Mouse (Mus musculus) left cerebral cortex, adult 18-20 months (tissue): Measurements from ENCODE around the gene Cox7a1. TPM values are rescaled to one million over a fixed set of nuclear protein-coding genes. Genes with fewer than 3 reads are reported as not detected.
"Not testable (repeated sequence)": the region's sequence is repeated elsewhere in the genome, so short reads cannot be mapped to it uniquely, and the experiment has no call there.

Experiments used
- DNase-seq, 2 experiments: peaks; one replicate each; pipeline ENCODE4 v3.0.0; 2021 to 2022; ENCODE audit warnings: low spot score in 2 of 2, mixed read lengths in 1 of 2
- total RNA-seq, 2 experiments: library from RNA; stranded (reverse); gene quantifications; 2 replicates each; pipeline ENCODE4 v1.2.3; 2021

Cox7a1 gene
- total RNA-seq, 2 experiments from 2014 or later = 4.7 to 5.8 TPM

DNA sequence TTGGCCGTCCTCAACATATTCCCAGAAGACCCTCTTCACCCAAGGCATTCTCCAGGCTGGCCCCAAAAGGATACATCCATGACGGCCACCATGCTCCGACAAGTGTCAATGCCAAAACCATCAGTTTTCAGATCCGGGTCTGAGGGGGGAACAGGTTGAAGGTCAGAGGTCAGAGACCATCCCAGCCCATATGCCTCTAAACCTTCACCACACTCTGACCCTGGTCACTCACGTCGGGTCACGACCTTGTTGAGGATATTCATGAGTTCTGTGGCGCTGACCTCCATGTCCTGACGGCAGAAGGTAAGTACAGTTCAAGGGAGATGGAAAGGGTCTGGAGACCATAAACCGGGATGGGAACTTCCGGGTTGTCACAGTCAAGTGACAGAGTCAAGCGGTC is 8.1 kb downstream of the Cox7a1 start:
- DNase-seq = no peak

DNA sequence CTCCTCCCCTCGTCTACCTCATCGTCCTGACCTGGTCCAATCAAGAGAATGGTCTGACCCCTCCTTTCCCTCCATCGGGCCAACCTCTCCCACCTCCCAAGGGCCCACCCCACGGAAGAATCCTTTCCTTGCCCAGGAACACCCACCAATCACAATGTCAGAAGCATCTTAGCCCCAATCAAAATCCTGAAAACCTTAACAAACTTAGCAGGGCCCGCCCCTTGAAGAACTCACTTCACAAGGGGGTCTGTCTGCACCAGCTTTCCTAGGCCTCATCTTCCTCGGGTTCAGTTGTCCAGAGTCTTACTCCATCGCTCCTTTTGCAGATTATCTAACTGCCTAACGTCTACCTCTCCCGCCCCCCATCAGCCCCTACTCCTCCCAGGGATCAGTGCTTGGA is 9.1 kb downstream of the Cox7a1 start:
- DNase-seq = no peak

DNA sequence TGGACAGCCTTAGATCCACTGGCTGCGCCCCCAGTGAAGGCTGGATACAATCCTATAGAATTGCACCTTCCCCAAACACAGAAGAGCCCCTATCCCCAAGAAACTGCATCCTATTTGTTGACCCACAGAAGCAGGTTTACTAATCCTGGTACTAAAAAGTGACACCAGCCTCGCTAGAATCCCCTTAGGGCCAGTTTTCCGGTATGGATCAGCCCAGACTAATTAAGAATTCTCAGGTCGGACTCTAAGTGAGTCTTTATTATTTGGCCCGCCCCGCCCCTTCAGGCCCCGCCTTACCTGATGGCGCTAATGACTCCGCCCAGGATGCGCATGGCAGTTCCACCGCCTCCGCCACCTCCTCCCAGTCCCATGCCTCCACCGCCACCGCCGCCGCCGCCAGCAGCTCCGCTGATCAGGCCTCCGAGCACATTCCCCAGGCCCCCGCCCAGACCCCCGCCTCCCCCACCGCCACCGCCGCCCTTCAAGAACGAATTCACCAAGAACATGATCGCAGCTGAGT is 9.7 kb downstream of the Cox7a1 start:
- peak; percentile 57 to 62 for DNase-seq

DNA sequence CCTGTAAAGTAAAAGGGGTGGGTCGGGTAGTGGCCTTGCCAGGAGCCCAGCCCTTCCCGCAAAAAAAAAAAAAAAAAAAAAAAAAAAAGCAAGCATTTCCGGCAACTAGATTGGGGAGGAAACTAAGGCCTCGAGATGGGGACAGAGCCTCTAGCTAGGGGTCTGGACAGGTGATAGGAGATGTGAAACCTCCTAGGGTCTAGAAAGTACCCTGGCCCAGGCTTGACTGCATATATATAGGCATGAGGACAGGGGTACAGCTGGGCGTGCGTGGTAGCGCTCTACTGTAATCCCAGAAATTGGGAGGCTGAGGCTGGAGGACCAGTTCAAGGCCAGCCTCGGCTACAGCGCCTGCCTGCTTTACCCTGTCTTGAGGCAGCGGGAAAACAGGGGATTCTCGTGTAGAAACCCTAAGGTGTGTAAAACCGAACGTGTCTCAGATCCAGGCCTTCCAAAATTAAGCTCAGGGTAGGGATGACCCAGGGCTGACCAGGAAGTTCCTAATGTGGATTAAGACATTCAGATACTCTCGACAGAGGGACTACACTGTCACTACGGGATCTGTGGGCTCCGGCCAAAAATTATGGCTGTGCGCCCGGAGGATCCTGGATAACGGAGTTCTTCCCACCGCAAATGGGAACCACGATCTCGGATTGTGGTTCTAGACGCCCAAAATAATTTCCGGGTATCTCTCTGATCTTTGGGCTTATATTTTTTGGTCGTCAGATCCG is 10.3 kb downstream of the Cox7a1 start:
- peak; percentile 35 to 37 for DNase-seq

DNA sequence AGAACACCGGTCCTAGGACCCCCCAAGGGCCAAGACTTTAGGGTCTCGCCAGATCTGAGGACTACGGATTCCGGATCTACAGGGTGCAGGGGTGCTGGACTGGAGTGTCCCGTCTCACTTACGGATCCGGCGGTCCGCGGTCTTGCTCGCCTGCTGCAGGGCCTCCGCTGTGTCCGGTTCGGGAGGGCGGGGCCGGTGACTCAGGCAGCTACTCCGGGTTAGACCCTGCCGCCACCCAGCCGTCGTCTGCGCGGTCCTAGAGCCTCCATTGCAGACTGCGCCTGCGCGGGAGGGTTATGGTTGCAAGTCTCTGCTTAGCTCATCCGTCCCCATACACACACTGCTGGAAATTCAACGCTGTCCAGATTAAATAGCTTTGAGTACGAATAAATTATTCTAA is 10.9 kb downstream of the Cox7a1 start:
- peak; percentile 97 for DNase-seq

DNA sequence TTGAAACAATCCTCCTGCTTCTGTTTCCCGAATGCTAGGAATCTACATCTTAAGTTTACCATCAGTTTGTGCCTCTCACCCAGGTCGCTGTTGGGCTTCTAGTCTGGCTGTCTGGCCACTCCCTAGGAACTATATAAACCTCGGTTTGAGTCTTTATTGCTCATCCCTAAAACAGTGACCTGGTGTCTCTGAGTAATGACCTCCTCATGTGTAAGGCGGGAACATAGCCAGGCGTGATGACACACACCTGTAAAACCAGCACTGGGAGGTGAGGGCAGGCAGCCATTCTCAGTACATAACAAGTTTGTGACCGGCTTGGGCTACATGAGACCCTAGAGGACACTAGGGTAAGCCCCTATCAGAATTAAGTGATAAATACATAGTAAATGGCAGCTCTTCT is 11.5 kb downstream of the Cox7a1 start:
- DNase-seq = no peak

DNA sequence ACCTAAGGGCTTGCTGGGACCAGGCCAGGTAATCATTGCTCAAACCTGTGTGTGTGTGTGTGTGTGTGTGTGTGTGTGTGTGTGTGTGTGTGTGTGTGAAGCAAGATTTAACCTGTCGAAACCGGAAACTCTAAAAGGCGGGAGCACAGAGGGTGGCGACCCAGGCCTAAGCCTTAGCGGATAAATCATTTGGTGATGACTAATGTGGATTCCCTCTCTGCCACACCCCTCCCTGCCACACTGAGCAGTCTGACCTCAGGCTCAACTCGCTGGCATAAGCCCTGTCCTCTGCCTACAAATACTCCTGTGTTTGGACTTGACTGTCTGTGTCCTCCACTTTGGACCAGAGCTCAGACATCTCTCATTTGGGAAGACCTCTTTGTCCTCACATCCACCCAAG is 12.2 kb downstream of the Cox7a1 start:
- DNase-seq = no peak

DNA sequence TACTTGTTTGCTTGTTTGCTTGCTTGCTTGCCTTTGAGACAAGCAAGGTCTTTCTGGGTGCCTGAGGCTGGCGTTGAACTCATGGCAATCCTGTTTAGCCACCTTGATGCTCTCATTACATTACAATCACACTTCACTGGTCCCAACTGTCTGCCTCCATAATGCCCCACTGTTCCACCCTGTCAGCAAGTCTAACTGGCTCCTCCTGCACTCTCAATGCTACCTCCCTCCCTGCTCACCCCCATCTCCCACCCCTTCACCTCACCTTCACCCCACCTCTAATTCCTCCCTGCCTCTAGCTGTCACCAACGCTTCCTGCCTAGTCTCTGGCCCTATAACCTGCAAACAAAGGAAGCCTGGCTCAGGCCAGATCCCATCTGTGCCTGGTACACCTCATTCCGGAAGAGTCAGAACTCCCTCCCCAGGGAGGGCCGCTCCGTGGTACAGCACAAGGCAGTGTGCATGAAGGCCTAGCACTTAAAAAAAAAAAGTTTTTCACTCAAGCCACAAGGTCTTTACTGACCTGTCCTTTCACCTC is 13.7 kb downstream of the Cox7a1 start:
- DNase-seq = no peak

DNA sequence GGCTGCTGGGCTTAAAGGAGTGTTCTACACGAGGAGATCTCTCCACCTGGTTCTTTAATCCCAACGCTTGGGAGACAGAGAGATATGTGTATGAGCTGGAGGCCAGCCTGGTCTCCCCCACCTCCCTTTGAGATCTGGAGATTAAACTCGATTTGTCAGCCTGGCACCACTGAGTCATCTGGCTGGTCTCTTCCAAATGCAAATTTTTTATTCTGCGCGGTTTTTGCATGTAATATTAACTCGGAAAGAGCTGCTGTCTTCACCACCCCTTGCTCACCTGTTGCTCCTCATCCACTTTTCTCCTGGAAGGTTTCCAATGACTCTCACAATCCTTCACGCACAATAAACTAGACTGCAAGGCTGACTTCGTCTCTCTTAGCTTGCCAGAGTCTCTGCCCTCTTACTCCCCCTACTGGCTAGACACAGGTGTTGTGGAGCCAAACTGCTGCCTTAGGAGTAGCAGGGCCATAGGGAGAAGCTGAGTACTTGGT is 14.6 kb downstream of the Cox7a1 start, which contains the start of gene Capns1:
Capns1 (minus strand) TSS at position 331 of the 491 bp plus-strand sequence.
- DNase-seq = peak; percentile 47 to 56

DNA sequence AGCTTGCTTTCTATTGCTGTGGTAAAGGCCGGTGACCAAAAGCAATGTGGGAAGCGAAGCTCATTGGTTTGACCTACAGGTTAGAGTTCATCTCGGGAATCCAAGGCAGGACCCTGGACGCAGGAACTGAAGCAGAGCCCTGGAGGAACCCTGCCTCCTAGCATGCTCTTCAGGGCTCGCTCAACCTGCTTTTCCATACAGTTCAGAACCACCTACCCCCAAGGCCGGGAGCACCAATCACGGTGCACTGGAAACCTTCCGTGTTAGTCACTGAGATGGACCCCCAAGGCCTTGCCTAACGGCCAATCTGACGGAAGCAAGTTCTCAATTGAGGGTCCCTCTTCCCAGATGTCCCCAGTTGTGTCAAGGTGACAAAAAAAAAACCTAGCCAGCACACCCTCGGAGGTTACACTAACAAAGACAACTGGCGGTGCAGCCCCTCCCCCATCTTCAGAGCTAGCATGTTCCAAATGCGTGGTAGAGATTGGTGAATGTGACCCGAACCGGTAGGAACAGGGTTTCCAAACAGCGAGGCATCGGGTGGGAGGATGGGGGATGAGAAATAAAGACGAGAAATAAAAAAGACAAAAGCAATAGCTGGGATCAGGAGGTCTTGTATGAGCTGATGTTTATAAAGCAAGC is 15.7 kb downstream of the Cox7a1 start:
- DNase-seq = no peak

DNA sequence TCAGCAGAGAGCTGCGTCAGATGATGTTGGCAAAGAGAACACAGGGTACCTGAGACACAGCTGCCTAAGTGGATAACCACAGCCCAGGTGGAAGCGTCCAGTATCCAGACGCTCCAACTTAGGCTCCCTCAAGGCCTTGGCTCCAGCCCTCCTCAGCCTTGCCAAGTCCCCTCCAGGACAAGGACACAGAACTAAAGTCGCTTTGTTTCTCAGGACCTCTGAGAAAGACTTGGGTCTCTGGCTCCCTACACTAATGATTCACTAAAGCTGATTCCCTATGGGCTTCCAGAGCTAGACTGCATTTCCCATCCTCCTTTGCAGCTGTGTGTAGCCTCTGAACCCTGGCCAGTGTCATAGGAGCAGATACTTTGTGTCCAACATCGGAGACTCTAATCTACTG is 16.3 kb downstream of the Cox7a1 start:
- no peak for DNase-seq

DNA sequence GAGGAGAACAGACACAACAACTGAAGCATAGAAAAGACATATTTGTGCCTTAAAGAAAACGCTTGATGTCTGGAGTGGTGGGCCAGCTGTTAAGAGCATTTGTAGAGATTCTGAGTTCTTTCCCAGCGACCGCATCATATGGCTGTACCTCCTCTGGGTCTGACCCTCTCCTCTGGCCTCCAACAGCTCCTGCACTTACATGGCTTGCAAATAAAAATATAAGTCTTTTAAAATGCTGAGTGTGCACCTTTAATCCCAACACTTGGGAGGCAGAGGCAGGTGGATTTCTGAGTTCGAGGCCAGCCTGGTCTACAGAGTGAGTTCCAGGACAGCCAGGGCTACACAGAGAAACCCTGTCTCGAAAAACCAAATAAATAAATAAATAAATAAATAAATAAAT is 16.7 kb downstream of the Cox7a1 start:
- not testable (repeated sequence) for DNase-seq

DNA sequence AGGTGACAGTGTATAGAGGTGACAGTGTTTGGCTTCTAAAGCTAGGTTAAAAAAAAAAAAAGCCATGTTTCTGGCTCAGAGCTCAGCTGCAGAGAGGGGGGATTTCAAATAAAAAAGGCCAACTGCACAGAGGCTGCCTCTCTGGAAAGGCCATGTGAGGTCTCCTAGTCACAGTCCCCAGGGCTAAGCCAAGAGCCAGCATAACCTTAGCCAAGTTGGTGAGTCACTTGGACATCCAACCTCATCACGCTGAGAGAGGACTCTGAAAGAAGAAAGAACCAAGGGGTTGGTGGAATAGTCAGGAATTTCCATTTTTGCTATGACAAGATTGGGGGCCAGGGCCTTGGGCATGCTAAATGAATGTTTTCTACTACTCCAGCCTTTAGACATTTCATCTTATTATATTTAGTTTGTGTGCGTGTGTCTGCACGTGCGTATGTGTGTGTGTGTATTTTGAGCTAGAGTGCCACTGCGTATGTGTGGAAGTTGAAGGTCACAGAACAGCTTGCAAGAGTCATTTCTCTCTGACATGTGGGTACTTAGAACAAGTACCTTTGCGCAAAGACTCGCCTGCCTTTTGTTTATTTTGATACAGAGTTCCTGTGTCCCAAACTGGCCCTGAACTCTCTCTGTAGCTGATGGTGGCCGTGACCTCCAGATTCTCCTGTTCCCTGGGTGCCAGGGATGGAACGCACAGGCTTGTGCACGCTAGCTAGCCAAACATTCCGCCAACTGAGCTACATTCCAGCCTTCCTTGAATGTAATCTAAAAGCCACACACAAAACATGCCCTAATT is 19.1 kb downstream of the Cox7a1 start:
- no peak for DNase-seq

DNA sequence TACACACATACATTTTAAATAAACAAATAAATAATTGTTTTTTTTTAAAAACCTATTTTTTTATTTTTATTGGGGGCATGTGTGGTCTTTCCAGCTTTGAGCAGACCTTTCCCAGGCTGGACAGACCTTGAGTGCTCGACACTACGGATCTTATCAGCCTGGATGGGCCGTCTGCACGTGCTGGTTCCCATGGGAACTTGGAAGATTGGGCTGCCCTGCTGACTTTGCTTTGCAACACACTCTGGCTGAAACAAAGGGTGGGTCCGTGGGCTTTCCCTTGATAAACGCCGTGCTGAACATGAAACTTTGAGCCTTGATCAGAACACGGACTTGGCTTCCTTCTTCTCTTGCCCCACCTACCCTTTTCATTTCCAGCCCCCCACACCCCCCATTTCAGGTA is 20.4 kb downstream of the Cox7a1 start:
- no peak for DNase-seq

DNA sequence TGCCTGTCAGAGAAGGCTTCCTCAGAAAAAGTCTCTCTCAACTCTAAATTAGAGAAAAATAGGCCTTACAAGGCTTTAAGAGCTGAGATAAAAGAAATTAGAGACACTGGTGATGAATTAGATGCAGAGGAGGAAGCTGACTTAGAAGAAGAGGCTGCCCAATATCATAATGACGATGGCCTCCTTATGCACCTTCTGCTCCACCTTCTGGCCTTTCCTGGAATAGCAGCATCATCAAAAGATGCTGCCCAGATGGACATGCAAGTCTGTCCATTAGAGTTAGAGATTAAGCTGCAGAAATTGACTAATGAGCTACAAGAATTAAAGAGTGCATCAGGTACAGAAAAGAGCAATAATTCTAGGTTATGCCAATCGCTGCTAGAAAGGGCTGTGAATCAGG is 21.4 kb downstream of the Cox7a1 start:
- DNase-seq = peak in 1 of 2 experiments; percentile 59

DNA sequence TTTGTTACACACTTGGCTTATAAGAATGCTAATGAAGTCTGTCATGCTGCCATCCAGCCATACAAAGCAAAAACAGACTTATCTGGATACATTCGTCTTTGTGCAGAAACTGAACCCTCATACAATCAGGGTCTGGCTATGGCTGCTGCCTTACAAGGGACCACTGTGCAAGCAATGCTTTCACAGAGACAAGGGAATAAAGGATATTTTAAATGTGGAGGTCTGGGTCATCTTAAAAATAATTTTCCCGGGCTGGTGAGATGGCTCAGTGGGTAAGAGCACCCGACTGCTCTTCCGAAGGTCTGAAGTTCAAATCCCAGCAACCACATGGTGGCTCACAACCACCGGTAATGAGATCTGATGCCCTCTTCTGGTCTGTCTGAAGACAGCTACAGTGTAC is 22.4 kb downstream of the Cox7a1 start:
- not testable (repeated sequence) for DNase-seq

DNA sequence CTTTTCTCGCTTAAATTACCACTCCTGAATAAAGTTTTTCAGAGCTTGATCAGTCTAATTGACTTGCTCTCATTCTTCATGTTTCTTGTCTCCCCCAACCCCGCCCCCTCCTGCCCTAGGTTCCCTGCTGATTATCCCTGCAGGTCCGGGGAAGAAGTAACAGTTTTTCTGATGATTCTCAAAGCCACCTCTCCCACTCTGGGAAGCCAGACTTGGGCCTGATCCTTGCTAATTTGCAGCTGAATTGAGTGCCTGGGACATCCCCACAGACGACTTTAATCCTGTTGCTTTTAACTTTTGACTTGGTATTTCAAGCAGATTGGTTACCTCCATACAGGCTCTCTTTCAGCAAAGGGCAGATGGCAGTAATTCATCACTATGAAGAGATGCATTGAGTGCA is 27.1 kb downstream of the Cox7a1 start:
- DNase-seq = no peak

DNA sequence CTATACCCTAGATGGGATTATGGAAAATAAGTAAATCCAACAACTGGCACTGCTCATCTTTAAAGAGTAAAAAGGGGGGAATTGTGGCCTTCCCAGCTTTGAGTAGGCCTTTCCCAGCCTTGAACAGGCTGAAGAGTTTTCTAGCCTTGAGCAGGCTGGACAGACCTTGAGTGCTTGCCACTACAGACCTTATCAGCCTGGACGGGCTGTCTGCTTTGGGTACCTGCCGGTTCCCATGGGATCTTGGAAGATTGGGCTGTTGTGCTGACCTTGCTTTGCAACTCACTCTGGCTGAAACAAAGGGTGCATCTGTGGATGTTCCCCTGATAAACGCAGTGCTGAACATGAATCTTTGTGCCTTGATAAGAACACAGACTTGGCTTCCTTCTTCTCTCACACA is 29.9 kb downstream of the Cox7a1 start:
- no peak for DNase-seq

DNA sequence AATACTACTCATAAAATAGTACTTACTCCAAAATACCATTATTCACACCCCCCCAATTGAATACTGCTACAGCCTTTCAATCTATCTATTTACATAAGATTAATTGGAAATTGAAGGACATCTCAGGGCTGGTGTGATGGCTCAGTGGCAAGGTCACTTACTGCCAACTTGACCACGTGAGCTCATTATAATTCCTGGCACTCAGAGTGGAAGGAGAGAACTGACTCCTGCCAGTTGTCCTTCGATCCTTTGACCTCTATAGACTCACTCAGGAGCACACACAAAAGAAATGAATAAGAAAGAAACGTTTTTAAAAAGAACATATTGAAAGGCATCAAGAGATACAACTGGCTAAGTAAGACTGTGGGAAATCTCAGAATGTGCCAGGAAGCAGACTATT is 31.9 kb downstream of the Cox7a1 start:
- DNase-seq = no peak

DNA sequence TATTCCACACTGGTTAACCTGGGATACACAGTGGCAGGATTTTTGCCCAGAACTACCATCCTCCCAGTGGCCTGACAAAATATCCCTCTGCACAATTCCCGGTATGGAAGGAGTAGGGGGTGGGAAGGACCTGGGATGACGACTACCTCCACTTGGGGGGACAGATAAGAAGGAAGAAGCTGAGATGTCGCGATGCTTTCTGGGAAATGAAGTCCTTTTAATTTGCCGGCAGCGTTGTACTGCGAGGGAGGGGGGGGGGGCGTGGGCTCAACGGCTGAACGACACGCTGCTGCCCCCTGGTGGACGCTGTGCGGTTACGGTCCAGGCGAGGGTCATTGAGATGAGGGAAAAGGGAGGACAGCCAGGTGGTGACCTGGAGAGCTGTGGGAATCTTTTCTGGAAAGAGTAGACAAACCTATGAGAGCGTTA is 32.8 kb downstream of the Cox7a1 start:
- DNase-seq = peak; percentile 76 to 78

DNA sequence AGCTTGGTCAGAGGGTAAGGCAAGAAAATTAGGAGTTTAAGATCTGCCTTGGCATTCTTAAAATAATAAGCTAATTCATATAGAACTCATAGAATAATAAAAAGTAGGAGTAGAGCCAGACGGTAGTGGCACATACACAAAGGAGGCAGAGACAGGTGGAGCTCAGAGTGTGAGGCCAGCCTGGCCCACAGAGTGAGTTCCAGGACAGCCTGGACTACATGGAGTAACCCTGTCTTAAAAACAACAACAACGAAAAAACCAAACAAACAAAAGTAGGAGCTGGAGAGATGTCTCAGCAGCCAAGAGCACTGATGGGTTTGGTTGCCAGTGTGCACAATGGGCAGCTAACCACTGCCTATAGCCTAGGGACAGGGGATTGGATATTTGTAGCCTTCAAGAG is 33.3 kb downstream of the Cox7a1 start:
- no peak for DNase-seq
